Mouse (Mus musculus) midbrain, embryonic 16.5 days (tissue): ENCODE measurements at regions not wholly inside any gene's neighbourhood (a gene's known extent, or its start where the extent isn't known, plus 50 kb on each side); places are given as distances from the start of the nearest gene placed in this dataset.

Experiments
- ATAC-seq: fragments of 200-750 bp; cut with Nextera tagmentation; 2 replicates; pipeline ENCODE4 v1.8.0; 2017; ENCODE audit warnings: moderate TSS enrichment
- H3K27ac ChIP-seq: fragments of 300-500 bp; sonication (generic); 2 replicates; pipeline ENCODE4 v1.5.1; 2014; ENCODE audit warnings: mild to moderate bottlenecking, low read length, mixed read lengths
- H3K27me3 ChIP-seq: fragments of 300-500 bp; sonication (generic); 2 replicates; pipeline ENCODE4 v1.6.1; 2014; ENCODE audit warnings: low read depth, low read length, mixed read lengths; ENCODE audit not compliant: control insufficient read depth, insufficient read depth
- H3K36me3 ChIP-seq: fragments of 300-500 bp; sonication (generic); 2 replicates; pipeline ENCODE4 v1.6.1; 2014; ENCODE audit warnings: mild to moderate bottlenecking, low read length, moderate library complexity, mixed read lengths; ENCODE audit not compliant: control insufficient read depth, insufficient read depth
- H3K4me1 ChIP-seq: fragments of 300-500 bp; sonication (generic); 2 replicates; pipeline ENCODE4 v1.6.1; 2014; ENCODE audit warnings: mild to moderate bottlenecking, low read length, mixed read lengths; ENCODE audit not compliant: control insufficient read depth, insufficient read depth
- H3K4me2 ChIP-seq: fragments of 300-500 bp; sonication (generic); 2 replicates; pipeline ENCODE4 v1.6.1; 2014; ENCODE audit warnings: mild to moderate bottlenecking, low read length, mixed read lengths
- H3K4me3 ChIP-seq: fragments of 300-500 bp; sonication (generic); 2 replicates; pipeline ENCODE4 v1.5.1; 2014; ENCODE audit warnings: low read depth, mild to moderate bottlenecking, low read length, moderate library complexity, mixed read lengths
- H3K9ac ChIP-seq: fragments of 300-500 bp; sonication (generic); 2 replicates; pipeline ENCODE4 v1.6.1; 2014; ENCODE audit warnings: low read depth, low read length, mixed read lengths
- H3K9me3 ChIP-seq: fragments of 300-500 bp; sonication (generic); replicated peaks from 2 replicates; pipeline ENCODE4 v1.6.1; 2014; ENCODE audit warnings: mild to moderate bottlenecking, low read length, mixed read lengths; ENCODE audit not compliant: control insufficient read depth, poor library complexity, severe bottlenecking
- WGBS: fragments of 180-500 bp; shearing (Covaris S2); extraction: QIAGEN DNeasy Blood & Tissue Kit; methylation state at CpG from one replicate; pipeline ENCODE4 v1.1.7; 2014; 5-methylcytosine and 5-hydroxymethylcytosine counted together

- H3K9ac ChIP-seq = no peak overlapping the region
- no peaks in the 10 kb centered on the region for H3K9me3 ChIP-seq
- no peak for ATAC-seq
- no peaks in the 10 kb centered on the region for H3K4me1 ChIP-seq
- 96% methylated on average over 1 of the region's 1 CpGs for WGBS
- H3K27ac ChIP-seq = no peak overlapping the region
- no peak overlapping the region for H3K4me3 ChIP-seq
- H3K36me3 ChIP-seq = no peaks in the 10 kb centered on the region
- H3K4me2 ChIP-seq = no peak overlapping the region
- H3K27me3 ChIP-seq = no peaks in the 10 kb centered on the region
Observed at GRCm38 (mm10) chr6:81517185-81517584, 406.3 kb upstream of the Gcfc2 start.

GRCm38 (mm10) chr6:81562260-81562659 is 361.2 kb upstream of the Gcfc2 start:
- H3K4me2 ChIP-seq = no peak overlapping the region
- H3K4me3 ChIP-seq = no peak overlapping the region
- no peak overlapping the region for H3K27ac ChIP-seq
- no peak for ATAC-seq
- H3K9ac ChIP-seq = no peak overlapping the region
- no peaks in the 10 kb centered on the region for H3K9me3 ChIP-seq
- 56% methylated on average over 2 of the region's 2 CpGs for WGBS
- H3K4me1 ChIP-seq = no peaks in the 10 kb centered on the region
- H3K36me3 ChIP-seq = no peaks in the 10 kb centered on the region
- no peaks in the 10 kb centered on the region for H3K27me3 ChIP-seq

GRCm38 (mm10) chr6:81563192-81563591 is 360.3 kb upstream of the Gcfc2 start:
- no peaks in the 10 kb centered on the region for H3K4me1 ChIP-seq
- H3K4me3 ChIP-seq = no peak overlapping the region
- H3K27ac ChIP-seq = no peak overlapping the region
- WGBS = 85% methylated on average over 2 of the region's 2 CpGs
- ATAC-seq = no peak
- no peaks in the 10 kb centered on the region for H3K9me3 ChIP-seq
- H3K36me3 ChIP-seq = no peaks in the 10 kb centered on the region
- no peak overlapping the region for H3K9ac ChIP-seq
- no peak overlapping the region for H3K4me2 ChIP-seq
- no peaks in the 10 kb centered on the region for H3K27me3 ChIP-seq

GRCm38 (mm10) chr6:81564295-81564694 is 359.2 kb upstream of the Gcfc2 start:
- no peak overlapping the region for H3K27ac ChIP-seq
- WGBS = 79% methylated on average over 1 of the region's 1 CpGs

GRCm38 (mm10) chr6:81586441-81587117 is 336.9 kb upstream of the Gcfc2 start:
- Histone ChIP-seq H3K4me1 (no peaks in the 10 kb centered on the region), H3K4me2 (no peak overlapping the region), H3K9me3 (no peaks in the 10 kb centered on the region), H3K4me3 (no peak overlapping the region), H3K27me3 (no peaks in the 10 kb centered on the region), H3K27ac (no peak overlapping the region), H3K9ac (no peak overlapping the region), H3K36me3 (no peaks in the 10 kb centered on the region)
- ATAC-seq = no peak
- WGBS = 83% methylated on average over 1 of the region's 1 CpGs

More at GRCm38 (mm10) chr6:81564295-81564694, 359.2 kb upstream of the Gcfc2 start:
- ATAC-seq = no peak
- H3K27me3 ChIP-seq = no peaks in the 10 kb centered on the region
- H3K4me3 ChIP-seq = no peak overlapping the region
- H3K9ac ChIP-seq = no peak overlapping the region
- no peaks in the 10 kb centered on the region for H3K9me3 ChIP-seq
- no peaks in the 10 kb centered on the region for H3K36me3 ChIP-seq
- no peaks in the 10 kb centered on the region for H3K4me1 ChIP-seq
- no peak overlapping the region for H3K4me2 ChIP-seq

GRCm38 (mm10) chr6:81589727-81590126 is 333.7 kb upstream of the Gcfc2 start:
- Histone ChIP-seq H3K27ac (no peak overlapping the region), H3K4me1 (no peaks in the 10 kb centered on the region), H3K9ac (no peak overlapping the region), H3K9me3 (no peaks in the 10 kb centered on the region), H3K36me3 (no peaks in the 10 kb centered on the region), H3K27me3 (no peaks in the 10 kb centered on the region), H3K4me3 (no peak overlapping the region), H3K4me2 (no peak overlapping the region)
- WGBS = 73% methylated on average over 10 of the region's 10 CpGs
- ATAC-seq = no peak

- ATAC-seq = no peak
- Histone ChIP-seq H3K4me2 (no peak overlapping the region), H3K4me3 (no peak overlapping the region), H3K9ac (no peak overlapping the region), H3K9me3 (no peaks in the 10 kb centered on the region), H3K4me1 (no peaks in the 10 kb centered on the region), H3K27me3 (no peaks in the 10 kb centered on the region), H3K36me3 (no peaks in the 10 kb centered on the region), H3K27ac (no peak overlapping the region)
- WGBS = 47% methylated on average over 2 of the region's 2 CpGs
Observed at GRCm38 (mm10) chr6:81595926-81596325, 327.5 kb upstream of the Gcfc2 start.

GRCm38 (mm10) chr6:81608637-81609036 is 314.8 kb upstream of the Gcfc2 start:
- no peak overlapping the region for H3K9ac ChIP-seq
- 74% methylated on average over 1 of the region's 1 CpGs for WGBS
- H3K36me3 ChIP-seq = no peaks in the 10 kb centered on the region
- no peaks in the 10 kb centered on the region for H3K4me1 ChIP-seq
- no peak overlapping the region for H3K4me3 ChIP-seq
- H3K27me3 ChIP-seq = no peaks in the 10 kb centered on the region
- no peak overlapping the region for H3K4me2 ChIP-seq
- no peak overlapping the region for H3K27ac ChIP-seq
- ATAC-seq = no peak
- no peaks in the 10 kb centered on the region for H3K9me3 ChIP-seq

GRCm38 (mm10) chr6:81611980-81612379 is 311.5 kb upstream of the Gcfc2 start:
- no peak for ATAC-seq
- Histone ChIP-seq H3K9ac (no peak overlapping the region), H3K27ac (no peak overlapping the region), H3K4me2 (no peak overlapping the region), H3K4me3 (no peak overlapping the region), H3K36me3 (no peaks in the 10 kb centered on the region), H3K9me3 (no peaks in the 10 kb centered on the region), H3K4me1 (no peaks in the 10 kb centered on the region), H3K27me3 (no peaks in the 10 kb centered on the region)
- 91% methylated on average over 6 of the region's 6 CpGs for WGBS
